Mouse (Mus musculus) ES-Bruce4 (cell line): Measurements from ENCODE around the gene Prkn. TPM values are rescaled to one million over a fixed set of nuclear protein-coding genes. Genes with fewer than 3 reads are reported as not detected.

ENCODE experiments used
- H3K27ac ChIP-seq: 2 replicates; pipeline ENCODE4 v1.5.1; 2012; ENCODE audit warnings: low read length, inconsistent platforms; ENCODE audit not compliant: insufficient read depth
- H3K27me3 ChIP-seq: 2 replicates; pipeline ENCODE4 v1.6.1; 2012; ENCODE audit warnings: mild to moderate bottlenecking, low read length, inconsistent platforms; ENCODE audit not compliant: control insufficient read depth, poor library complexity, insufficient read depth, severe bottlenecking
- H3K36me3 ChIP-seq: 2 replicates; pipeline ENCODE4 v1.6.1; 2012; ENCODE audit warnings: inconsistent platforms, mild to moderate bottlenecking, low read length, moderate library complexity; ENCODE audit not compliant: control insufficient read depth, poor library complexity, insufficient read depth, severe bottlenecking
- H3K4me1 ChIP-seq: one replicate; pipeline ENCODE4 v1.8.1; 2011; ENCODE audit warnings: low read length; ENCODE audit not compliant: control insufficient read depth, insufficient read depth
- H3K4me3 ChIP-seq: 2 replicates; pipeline ENCODE4 v1.5.1; 2011; ENCODE audit warnings: low read depth, mild to moderate bottlenecking, low read length
- H3K9ac ChIP-seq: 2 replicates; pipeline ENCODE4 v1.6.1; 2012; ENCODE audit warnings: low read depth, mild to moderate bottlenecking, inconsistent platforms; ENCODE audit not compliant: poor library complexity, severe bottlenecking
- H3K9me3 ChIP-seq: replicated peaks from 2 replicates; pipeline ENCODE4 v1.6.1; 2012; ENCODE audit warnings: mild to moderate bottlenecking, low read length, inconsistent platforms; ENCODE audit not compliant: control insufficient read depth, poor library complexity, insufficient read depth, severe bottlenecking
- CTCF ChIP-seq: IDR thresholded peaks from one replicate; pipeline ENCODE4 v1.8.1; 2011; ENCODE audit warnings: low read depth, low read length
- EP300 ChIP-seq: IDR thresholded peaks from 2 replicates; pipeline ENCODE4 v1.6.1; 2011; ENCODE audit warnings: low read depth, low read length; ENCODE audit not compliant: insufficient read depth
- POLR2A ChIP-seq: IDR thresholded peaks from one replicate; pipeline ENCODE4 v1.8.1; 2011; ENCODE audit warnings: low read length; ENCODE audit not compliant: insufficient read depth
- polyA plus RNA-seq: library from polyadenylated mRNA; stranded (reverse); fragments of >200 nt; gene quantifications from 2 replicates; pipeline ENCODE4 v1.2.4, GENCODE M21; 2011; ENCODE audit warnings: low read depth; ENCODE audit not compliant: missing spikeins, insufficient read depth, insufficient read length

Gene Prkn
- polyA plus RNA-seq, 1 experiment, result 1.5 TPM

- TF ChIP-seq EP300 (no peak), POLR2A (no peak), CTCF (no peak)
- no peaks in the 10 kb centered on the region for H3K9me3 ChIP-seq
Measured at GRCm38 (mm10) chr17:12037574-12037973, 1197.4 kb downstream of the Prkn start.

GRCm38 (mm10) chr17:12038499-12038898 is 1198.3 kb downstream of the Prkn start:
- no peaks in the 10 kb centered on the region for H3K36me3 ChIP-seq
- H3K9me3 ChIP-seq, result no peaks in the 10 kb centered on the region
- no peak overlapping the region for H3K9ac ChIP-seq
- no peak overlapping the region for H3K4me3 ChIP-seq
- no peak for TF ChIP-seq POLR2A
- no peak for TF ChIP-seq CTCF
- no peak for TF ChIP-seq EP300
- no peaks in the 10 kb centered on the region for H3K4me1 ChIP-seq
- no peaks in the 10 kb centered on the region for H3K27me3 ChIP-seq
- no peak overlapping the region for H3K27ac ChIP-seq

More at GRCm38 (mm10) chr17:12037574-12037973, 1197.4 kb downstream of the Prkn start:
- Histone ChIP-seq H3K9ac (no peak overlapping the region), H3K4me1 (no peaks in the 10 kb centered on the region), H3K27me3 (no peaks in the 10 kb centered on the region), H3K36me3 (no peaks in the 10 kb centered on the region), H3K4me3 (no peak overlapping the region), H3K27ac (no peak overlapping the region)

GRCm38 (mm10) chr17:12039188-12039587 is 1199.0 kb downstream of the Prkn start:
- H3K27me3 ChIP-seq, result no peaks in the 10 kb centered on the region
- H3K9me3 ChIP-seq, result no peaks in the 10 kb centered on the region
- H3K4me3 ChIP-seq, result no peak overlapping the region
- H3K27ac ChIP-seq, result no peak overlapping the region
- no peaks in the 10 kb centered on the region for H3K36me3 ChIP-seq
- no peaks in the 10 kb centered on the region for H3K4me1 ChIP-seq
- TF ChIP-seq POLR2A (no peak), EP300 (0 out of 2 replicates have a peak, but pooled peaks have one; percentile 56), CTCF (peak; percentile 99)
- no peak overlapping the region for H3K9ac ChIP-seq

GRCm38 (mm10) chr17:12039922-12040321 is 1199.7 kb downstream of the Prkn start:
- H3K27ac ChIP-seq, result no peak overlapping the region

GRCm38 (mm10) chr17:12040546-12040945 is 1200.4 kb downstream of the Prkn start:
- H3K9me3 ChIP-seq, result no peaks in the 10 kb centered on the region
- no peak overlapping the region for H3K4me3 ChIP-seq
- no peaks in the 10 kb centered on the region for H3K4me1 ChIP-seq
- H3K9ac ChIP-seq, result no peak overlapping the region
- no peak overlapping the region for H3K27ac ChIP-seq
- no peaks in the 10 kb centered on the region for H3K36me3 ChIP-seq
- TF ChIP-seq POLR2A (no peak), EP300 (no peak), CTCF (no peak)
- H3K27me3 ChIP-seq, result no peaks in the 10 kb centered on the region

More at GRCm38 (mm10) chr17:12039922-12040321, 1199.7 kb downstream of the Prkn start:
- H3K9me3 ChIP-seq, result no peaks in the 10 kb centered on the region
- no peak overlapping the region for H3K9ac ChIP-seq
- no peaks in the 10 kb centered on the region for H3K4me1 ChIP-seq
- TF ChIP-seq POLR2A (no peak), EP300 (no peak), CTCF (no peak)
- H3K36me3 ChIP-seq, result no peaks in the 10 kb centered on the region
- H3K27me3 ChIP-seq, result no peaks in the 10 kb centered on the region
- no peak overlapping the region for H3K4me3 ChIP-seq

GRCm38 (mm10) chr17:12041091-12041655 is 1201.0 kb downstream of the Prkn start:
- no peak for TF ChIP-seq EP300
- no peak for TF ChIP-seq CTCF
- no peak for TF ChIP-seq POLR2A
- Histone ChIP-seq H3K9ac (no peak overlapping the region), H3K27ac (no peak overlapping the region), H3K4me3 (no peak overlapping the region), H3K9me3 (no peaks in the 10 kb centered on the region), H3K36me3 (no peaks in the 10 kb centered on the region), H3K27me3 (no peaks in the 10 kb centered on the region), H3K4me1 (no peaks in the 10 kb centered on the region)
